Mouse (Mus musculus) heart, postnatal 36 days (tissue): ENCODE measurements around the gene Def8. TPM values are rescaled to one million over a fixed set of nuclear protein-coding genes. Genes with fewer than 3 reads are reported as not detected.

Experiments
- DNase-seq, 2 experiments: peaks; one replicate each; pipeline ENCODE4 v3.0.0; 2021 to 2022
- intact Hi-C: fragments of 180-260 bp; cut with DNase I; formaldehyde crosslinking; loops from one replicate; pipeline ENCODE4 v1.15.1; 2025
- total RNA-seq, 2 experiments: library from RNA; stranded (reverse); gene quantifications; 2 replicates each; pipeline ENCODE4 v1.2.3; 2021

Gene Def8
- total RNA-seq = 10 to 100 TPM; 51.6 to 58.1 TPM

GRCm38 (mm10) chr8:123423441-123423840 lies at the start of gene Def8:
Gene Def8 (plus strand): TSS chr8:123423527.
- intact Hi-C loops = loop anchor here (2.0 kb wide), 1 partner anchor 105 kb away; the partner anchor contains the start of gene Fanca

GRCm38 (mm10) chr8:123374239-123374578 lies 49.1 kb upstream of the Def8 start:
- DNase-seq = peak; percentile 95 to 97
- intact Hi-C loops = no loop called here

More at GRCm38 (mm10) chr8:123423441-123423840, at the start of gene Def8:
- no peak for DNase-seq

- intact Hi-C loops = no loop called here
- no peak for DNase-seq
Measured at GRCm38 (mm10) chr8:123375701-123376100, 47.6 kb upstream of the Def8 start.

GRCm38 (mm10) chr8:123376106-123376505 lies 47.2 kb upstream of the Def8 start:
- intact Hi-C loops = no loop called here
- no peak for DNase-seq

- intact Hi-C loops = no loop called here
- no peak for DNase-seq
Measured at GRCm38 (mm10) chr8:123381711-123382110, 41.6 kb upstream of the Def8 start.

GRCm38 (mm10) chr8:123382516-123382915 lies 40.8 kb upstream of the Def8 start:
- no peak for DNase-seq
- intact Hi-C loops = no loop called here

- intact Hi-C loops = no loop called here
- no peak for DNase-seq
Measured at GRCm38 (mm10) chr8:123384883-123385540, 38.3 kb upstream of the Def8 start.

- no peak for DNase-seq
- intact Hi-C loops = no loop called here
Measured at GRCm38 (mm10) chr8:123387041-123387440, 36.3 kb upstream of the Def8 start.

- intact Hi-C loops = no loop called here
- DNase-seq = no peak
Measured at GRCm38 (mm10) chr8:123387801-123388200, 35.5 kb upstream of the Def8 start.

GRCm38 (mm10) chr8:123389026-123389425 lies 34.3 kb upstream of the Def8 start:
- DNase-seq = no peak
- intact Hi-C loops = no loop called here

- DNase-seq = no peak
- intact Hi-C loops = no loop called here
Measured at GRCm38 (mm10) chr8:123398308-123398707, 25.0 kb upstream of the Def8 start.

- DNase-seq = no peak
- intact Hi-C loops = no loop called here
Measured at GRCm38 (mm10) chr8:123401936-123402335, 21.4 kb upstream of the Def8 start.

GRCm38 (mm10) chr8:123402730-123403326 lies 20.5 kb upstream of the Def8 start:
- intact Hi-C loops = no loop called here
- no peak for DNase-seq

GRCm38 (mm10) chr8:123404521-123404920 lies 18.8 kb upstream of the Def8 start:
- intact Hi-C loops = no loop called here
- no peak for DNase-seq

GRCm38 (mm10) chr8:123406786-123407185 lies 16.5 kb upstream of the Def8 start, which contains the start of gene Mc1r:
Gene Mc1r (plus strand): TSS chr8:123407107.
- intact Hi-C loops = no loop called here
- DNase-seq = peak; percentile 59

GRCm38 (mm10) chr8:123407612-123408011 lies 15.7 kb upstream of the Def8 start:
- no peak for DNase-seq

GRCm38 (mm10) chr8:123408586-123409544 lies 14.5 kb upstream of the Def8 start:
- DNase-seq = no peak
- intact Hi-C loops = no loop called here

More at GRCm38 (mm10) chr8:123407612-123408011, 15.7 kb upstream of the Def8 start:
- intact Hi-C loops = no loop called here

- intact Hi-C loops = no loop called here
- DNase-seq = peak; percentile 48 to 54
Measured at GRCm38 (mm10) chr8:123410049-123410587, 13.2 kb upstream of the Def8 start.

- intact Hi-C loops = no loop called here
- no peak for DNase-seq
Measured at GRCm38 (mm10) chr8:123410788-123411187, 12.5 kb upstream of the Def8 start.

GRCm38 (mm10) chr8:123411246-123411645 lies 12.1 kb upstream of the Def8 start, which contains the start of gene Tubb3:
Gene Tubb3 (plus strand): TSS chr8:123411424.
- peak; percentile 44 to 52 for DNase-seq
- intact Hi-C loops = no loop called here
